Mouse (Mus musculus) liver, postnatal 0 days (tissue): Measurements from ENCODE around the gene Rnf26.

Experiments
- CTCF ChIP-seq: sonication (generic); IDR thresholded peaks from 2 replicates; pipeline ENCODE4 v1.5.1; 2016; ENCODE audit warnings: antibody characterized with exemption, low read depth
- EP300 ChIP-seq: IDR thresholded peaks from 2 replicates; pipeline ENCODE4 v1.6.1; 2016; ENCODE audit warnings: antibody characterized with exemption, low read depth, mild to moderate bottlenecking

DNA sequence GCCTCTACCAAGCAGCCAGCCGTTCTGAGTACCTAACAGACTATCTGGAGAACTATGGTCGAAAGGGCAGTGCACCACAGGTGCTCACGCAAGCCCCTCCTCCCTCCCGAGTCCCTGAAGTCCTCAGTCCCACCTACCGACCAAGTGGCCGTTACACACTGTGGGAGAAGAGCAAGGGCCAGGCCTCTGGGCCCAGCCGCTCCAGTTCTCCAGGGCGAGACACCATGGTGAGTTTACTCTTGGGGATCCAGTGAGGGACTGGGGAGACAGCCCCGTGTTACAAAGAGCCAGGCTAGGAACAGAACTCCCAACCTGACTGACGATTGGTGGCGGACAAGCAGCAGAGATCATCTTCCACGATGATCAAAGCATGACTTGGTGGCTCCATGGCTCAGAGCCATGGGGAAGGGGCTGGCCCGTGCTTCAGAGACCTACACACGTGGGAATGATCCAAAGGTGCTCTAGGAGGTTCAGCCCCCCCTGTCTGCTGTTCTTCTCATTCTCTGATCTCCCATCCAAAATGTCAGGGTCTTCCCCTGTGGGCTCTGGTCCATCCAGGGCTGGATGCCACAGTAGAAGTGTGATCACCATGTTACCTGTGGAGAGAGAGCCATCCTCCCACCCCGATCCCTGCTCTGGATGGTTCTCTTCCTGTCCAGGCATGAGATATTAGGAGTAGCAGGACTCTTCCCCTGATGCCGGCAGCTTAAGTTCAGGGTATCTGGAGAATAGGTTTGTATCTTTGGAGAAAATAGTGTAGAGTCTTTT, 37.1 kb downstream of the Rnf26 start:
- TF ChIP-seq CTCF (no peak), EP300 (no peak)
